Mouse (Mus musculus) lung, embryonic 14.5 days (tissue): Measurements from ENCODE around the gene Uqcc2. TPM values are rescaled to one million over a fixed set of nuclear protein-coding genes. Genes with fewer than 3 reads are reported as not detected.

Experiments used
- ATAC-seq: fragments of 200-750 bp; cut with Nextera tagmentation; 2 replicates; pipeline ENCODE4 v1.8.0; 2017; ENCODE audit warnings: mild to moderate bottlenecking, moderate TSS enrichment, moderate library complexity; ENCODE audit not compliant: insufficient read depth
- DNase-seq: peaks from one replicate; pipeline ENCODE4 v3.0.0-alpha.2; 2015
- H3K27ac ChIP-seq: fragments of 300-500 bp; sonication (generic); 2 replicates; pipeline ENCODE4 v1.5.1; 2014; ENCODE audit warnings: low read depth, mild to moderate bottlenecking, moderate library complexity
- H3K27me3 ChIP-seq: fragments of 300-500 bp; sonication (generic); 2 replicates; pipeline ENCODE4 v1.6.1; 2014; ENCODE audit warnings: low read length, control low read depth; ENCODE audit not compliant: insufficient read depth
- H3K36me3 ChIP-seq: fragments of 300-500 bp; sonication (generic); 2 replicates; pipeline ENCODE4 v1.6.1; 2014; ENCODE audit warnings: control low read depth; ENCODE audit not compliant: insufficient read depth
- H3K4me1 ChIP-seq: fragments of 300-500 bp; sonication (generic); 2 replicates; pipeline ENCODE4 v1.6.1; 2014; ENCODE audit warnings: antibody characterized with exemption, control low read depth; ENCODE audit not compliant: insufficient read depth
- H3K4me2 ChIP-seq: fragments of 300-500 bp; sonication (generic); 2 replicates; pipeline ENCODE4 v1.6.1; 2014; ENCODE audit warnings: mild to moderate bottlenecking
- H3K4me3 ChIP-seq: fragments of 300-500 bp; sonication (generic); 2 replicates; pipeline ENCODE4 v1.5.1; 2014; ENCODE audit warnings: low read depth, low read length
- H3K9ac ChIP-seq: fragments of 300-500 bp; sonication (generic); 2 replicates; pipeline ENCODE4 v1.6.1; 2014
- H3K9me3 ChIP-seq: fragments of 300-500 bp; sonication (generic); 2 replicates; pipeline ENCODE4 v1.6.1; 2016; ENCODE audit warnings: low read depth, low read length, control low read depth
- CTCF ChIP-seq: IDR thresholded peaks from 2 replicates; pipeline ENCODE4 v1.5.1; 2016; ENCODE audit warnings: antibody characterized with exemption, low read depth
- WGBS: fragments of 180-500 bp; shearing (Covaris S2); extraction: QIAGEN DNeasy Blood & Tissue Kit; methylation state at CpG from one replicate; pipeline ENCODE4 v1.1.7; 2014; 5-methylcytosine and 5-hydroxymethylcytosine counted together
- polyA plus RNA-seq: library from polyadenylated mRNA; unstranded; fragments of >200 nt; fragmentation: Nextera tagmentation; extraction: Ambion mirVana; gene quantifications from 2 replicates; pipeline ENCODE4 v1.2.1, GENCODE M21; 2014

Gene Uqcc2
- polyA plus RNA-seq, 1 experiment from 2014 or later = 315 TPM

DNA sequence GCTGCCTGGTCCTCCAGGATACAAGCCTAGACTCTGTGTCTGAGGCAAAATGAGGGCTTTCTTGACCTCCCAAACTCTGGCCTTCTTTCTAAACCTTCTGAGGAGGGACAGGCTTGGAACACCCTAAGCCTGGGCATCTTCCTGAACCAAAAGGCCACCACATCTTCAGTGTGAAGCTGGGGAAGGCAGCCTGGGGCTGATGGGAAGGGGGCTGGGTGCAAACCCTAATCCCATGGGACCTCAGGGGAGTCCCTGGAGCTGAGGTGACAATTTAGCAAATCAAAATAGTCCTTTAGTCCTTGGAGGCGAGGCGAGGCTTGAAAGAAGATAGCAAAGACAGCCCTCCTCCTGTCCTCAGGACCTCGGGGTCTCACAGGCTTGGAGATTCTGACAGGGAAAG lies 42.6 kb upstream of the Uqcc2 start:
- Histone ChIP-seq H3K4me2 (no peak overlapping the region), H3K36me3 (no peaks in the 10 kb centered on the region), H3K9ac (no peak overlapping the region), H3K27me3 (no peaks in the 10 kb centered on the region), H3K4me1 (no peaks in the 10 kb centered on the region), H3K27ac (no peak overlapping the region), H3K9me3 (no peaks in the 10 kb centered on the region), H3K4me3 (no peak overlapping the region)
- no peak for DNase-seq
- TF ChIP-seq CTCF = no peak
- 72% methylated on average over 3 of the region's 3 CpGs for WGBS
- no peak for ATAC-seq

DNA sequence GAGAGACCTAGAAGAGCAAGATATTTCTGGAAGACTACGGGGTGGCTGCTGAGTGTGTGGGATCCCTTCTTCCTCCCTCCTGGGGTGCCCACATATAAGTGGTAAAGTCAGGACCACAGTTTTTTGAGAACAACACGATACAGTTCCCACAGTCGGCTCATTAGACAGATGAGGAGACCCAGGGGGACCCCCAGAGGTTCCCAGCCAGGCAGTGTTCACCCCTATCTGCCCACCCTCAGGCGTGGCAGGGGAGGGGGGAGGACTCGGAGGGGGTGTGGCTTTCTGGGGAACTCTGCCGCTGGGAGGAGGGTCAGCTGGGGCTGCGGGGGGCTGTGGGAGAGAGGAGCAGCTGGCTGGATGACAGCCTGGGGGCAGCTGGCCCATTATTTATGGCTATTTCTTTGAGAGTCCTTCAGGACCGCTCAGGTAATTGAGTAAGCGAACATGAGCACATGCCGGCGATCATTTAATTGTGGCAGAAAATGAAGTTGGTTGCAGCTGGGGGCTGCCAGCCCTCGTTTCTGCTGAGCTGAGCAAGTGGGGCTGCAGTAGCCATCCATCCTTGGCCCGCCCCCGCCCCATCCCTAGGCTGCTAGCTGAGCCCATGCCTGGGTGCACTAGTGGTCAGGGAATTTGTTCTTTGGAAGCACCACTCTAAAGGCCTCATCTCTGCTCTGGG lies 41.6 kb upstream of the Uqcc2 start:
- Histone ChIP-seq H3K4me2 (no peak overlapping the region), H3K36me3 (no peaks in the 10 kb centered on the region), H3K9me3 (no peaks in the 10 kb centered on the region), H3K27ac (no peak overlapping the region), H3K27me3 (no peaks in the 10 kb centered on the region), H3K4me1 (no peaks in the 10 kb centered on the region), H3K4me3 (no peak overlapping the region), H3K9ac (no peak overlapping the region)
- DNase-seq (no peak), ATAC-seq (no peak)
- WGBS = 28% methylated on average over 14 of the region's 14 CpGs
- TF ChIP-seq CTCF = no peak

DNA sequence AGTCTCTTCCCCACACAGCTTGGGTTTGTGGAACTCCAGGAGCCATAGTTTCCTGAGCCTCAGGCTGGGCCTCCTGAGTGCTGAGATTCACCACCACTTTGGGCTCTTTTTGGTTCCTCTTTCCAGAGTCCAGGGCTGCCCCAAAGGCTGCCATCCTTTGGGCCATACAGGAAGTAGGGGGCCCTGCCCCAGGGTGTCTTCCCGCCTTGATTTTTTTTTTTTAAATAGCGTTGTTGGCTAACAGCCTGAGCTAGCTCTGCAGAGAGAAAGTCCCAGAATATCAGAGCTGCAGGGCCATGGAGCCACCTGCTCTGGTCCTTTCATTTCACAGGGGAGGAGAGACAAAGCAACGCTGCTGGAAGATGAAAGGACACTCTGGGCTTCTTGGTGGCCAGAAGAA lies 40.0 kb upstream of the Uqcc2 start:
- DNase-seq = no peak
- Histone ChIP-seq H3K36me3 (no peaks in the 10 kb centered on the region), H3K4me1 (no peaks in the 10 kb centered on the region), H3K4me3 (no peak overlapping the region), H3K9me3 (no peaks in the 10 kb centered on the region), H3K4me2 (no peak overlapping the region), H3K27ac (no peak overlapping the region), H3K27me3 (no peaks in the 10 kb centered on the region), H3K9ac (no peak overlapping the region)
- no peak for ATAC-seq
- no peak for TF ChIP-seq CTCF
- WGBS = 62% methylated on average over 3 of the region's 3 CpGs

DNA sequence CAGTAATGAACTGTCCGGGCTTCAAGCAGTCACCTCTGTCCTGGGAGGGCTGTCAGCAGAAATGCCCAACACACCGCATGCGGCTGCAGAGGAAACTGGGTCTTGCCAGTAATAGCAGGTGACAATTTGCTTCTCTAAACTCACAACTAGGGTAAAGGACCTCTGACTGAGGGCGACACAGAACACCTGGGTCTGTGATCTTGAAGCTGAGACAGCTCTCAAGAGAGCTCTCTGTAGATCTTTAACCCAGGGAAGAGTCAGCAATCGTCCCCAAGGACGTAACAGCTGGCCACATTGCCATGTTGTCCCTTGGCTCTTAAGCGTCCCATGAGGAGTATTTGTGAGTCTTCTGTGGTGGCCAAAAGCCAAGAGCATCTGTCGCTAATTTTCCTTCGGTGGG lies 38.7 kb upstream of the Uqcc2 start:
- WGBS = 59% methylated on average over 9 of the region's 9 CpGs
- Histone ChIP-seq H3K9me3 (no peaks in the 10 kb centered on the region), H3K36me3 (no peaks in the 10 kb centered on the region), H3K4me3 (no peak overlapping the region), H3K27me3 (no peaks in the 10 kb centered on the region), H3K9ac (no peak overlapping the region), H3K4me2 (no peak overlapping the region), H3K4me1 (no peaks in the 10 kb centered on the region), H3K27ac (no peak overlapping the region)
- DNase-seq = no peak
- TF ChIP-seq CTCF = no peak
- ATAC-seq = no peak

DNA sequence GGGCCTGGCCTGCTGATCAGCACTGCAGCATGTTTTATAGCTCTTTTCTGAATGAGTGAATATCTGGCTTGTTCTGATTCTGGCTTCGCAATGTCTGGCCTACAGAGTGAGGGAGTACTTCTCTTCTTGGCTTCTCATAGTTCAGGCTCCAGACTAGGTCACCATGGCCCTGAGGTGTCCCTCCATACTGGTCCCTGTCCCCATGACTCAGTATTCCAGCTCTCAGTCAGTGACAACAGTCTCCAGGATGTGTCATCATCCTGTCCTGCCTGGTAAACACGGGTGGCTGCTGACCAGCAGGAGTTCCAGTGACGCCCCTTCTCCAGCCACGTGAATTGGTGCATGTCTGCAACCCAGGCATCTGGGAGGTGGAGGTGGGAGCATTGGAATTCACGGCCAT lies 37.4 kb upstream of the Uqcc2 start:
- no peak overlapping the region for H3K27ac ChIP-seq
- 64% methylated on average over 5 of the region's 5 CpGs for WGBS
- no peaks in the 10 kb centered on the region for H3K4me1 ChIP-seq
- no peak for ATAC-seq
- no peak for TF ChIP-seq CTCF
- H3K27me3 ChIP-seq = no peaks in the 10 kb centered on the region
- no peak for DNase-seq
- no peaks in the 10 kb centered on the region for H3K36me3 ChIP-seq
- no peak overlapping the region for H3K4me3 ChIP-seq
- no peaks in the 10 kb centered on the region for H3K9me3 ChIP-seq
- no peak overlapping the region for H3K4me2 ChIP-seq
- no peak overlapping the region for H3K9ac ChIP-seq

DNA sequence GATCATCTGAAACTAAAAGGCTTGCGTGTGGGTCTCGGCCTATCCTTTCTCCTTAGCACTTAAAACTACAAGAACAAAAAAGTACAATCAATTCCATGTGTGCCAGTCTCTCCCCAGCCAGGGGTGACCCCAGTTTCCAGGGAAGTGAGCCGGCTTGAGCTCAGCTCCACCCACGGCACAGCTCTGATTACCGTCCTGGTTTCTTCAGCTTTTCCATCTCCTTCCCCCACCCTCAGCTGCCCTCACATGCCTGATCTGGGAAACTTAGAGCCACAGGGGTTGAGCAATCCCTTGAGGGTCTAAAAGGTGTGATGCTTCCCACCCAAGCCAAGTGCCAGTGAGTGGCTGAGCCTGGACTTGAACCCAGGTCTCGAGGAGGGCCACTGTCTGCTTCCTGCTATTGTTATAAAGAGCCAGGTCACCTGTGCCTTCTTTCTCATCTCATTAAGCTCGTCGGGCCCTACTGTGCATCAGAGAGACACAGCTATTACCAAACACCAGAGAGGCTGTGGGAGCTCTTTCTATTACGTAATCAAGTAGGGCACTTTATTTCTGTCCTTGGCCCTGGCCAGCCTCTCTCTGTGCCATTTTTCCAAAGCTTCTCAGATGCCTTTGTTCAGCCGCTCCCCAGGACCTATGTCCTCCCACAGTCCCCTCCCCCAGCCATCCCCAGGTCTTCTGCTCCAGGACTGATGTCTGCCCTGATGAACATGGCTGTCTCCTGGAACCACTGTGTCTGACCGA lies 36.4 kb upstream of the Uqcc2 start:
- 70% methylated on average over 11 of the region's 11 CpGs for WGBS
- Histone ChIP-seq H3K27ac (no peak overlapping the region), H3K9ac (no peak overlapping the region), H3K4me1 (no peaks in the 10 kb centered on the region), H3K4me2 (no peak overlapping the region), H3K27me3 (no peaks in the 10 kb centered on the region), H3K36me3 (no peaks in the 10 kb centered on the region), H3K9me3 (no peaks in the 10 kb centered on the region), H3K4me3 (no peak overlapping the region)
- ATAC-seq (no peak), DNase-seq (no peak)
- no peak for TF ChIP-seq CTCF

DNA sequence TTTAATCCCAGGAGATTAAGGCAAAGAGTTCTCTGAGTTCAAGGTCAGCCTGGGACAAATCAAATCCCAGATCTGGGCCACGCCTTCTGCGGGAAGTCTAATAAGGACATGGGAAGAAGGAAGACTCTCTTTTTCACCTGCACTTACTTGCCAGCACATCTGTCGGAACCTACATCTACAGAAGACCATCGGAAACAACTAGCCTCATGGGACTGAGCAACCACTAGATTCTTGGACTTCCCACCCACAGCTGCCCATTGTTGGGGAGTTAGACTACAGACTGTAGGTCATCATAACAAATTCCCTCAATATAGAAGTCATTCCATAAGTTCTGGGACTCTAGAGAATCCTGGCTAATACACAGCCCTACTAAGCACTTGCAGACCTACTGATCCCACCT lies 34.9 kb upstream of the Uqcc2 start:
- DNase-seq = no peak
- WGBS = 89% methylated on average over 4 of the region's 4 CpGs
- no peak overlapping the region for H3K27ac ChIP-seq
- H3K4me3 ChIP-seq = no peak overlapping the region
- H3K27me3 ChIP-seq = no peaks in the 10 kb centered on the region
- H3K4me1 ChIP-seq = no peaks in the 10 kb centered on the region
- no peak for ATAC-seq
- no peak overlapping the region for H3K4me2 ChIP-seq
- no peaks in the 10 kb centered on the region for H3K9me3 ChIP-seq
- no peaks in the 10 kb centered on the region for H3K36me3 ChIP-seq
- TF ChIP-seq CTCF = no peak
- H3K9ac ChIP-seq = no peak overlapping the region
